Mouse (Mus musculus) megakaryocyte, embryonic 14.5 days (primary cell): ENCODE results near the gene Nemp1.

Source experiments
- FLI1 ChIP-seq: IDR thresholded peaks from 2 replicates; pipeline ENCODE4 v1.6.1; 2012; ENCODE audit warnings: low read length, inconsistent platforms, mixed read lengths
- GATA1 ChIP-seq: IDR thresholded peaks from 3 replicates; pipeline ENCODE4 v1.6.1; 2012; ENCODE audit warnings: mixed read lengths, low read length, inconsistent platforms, borderline replicate concordance

DNA sequence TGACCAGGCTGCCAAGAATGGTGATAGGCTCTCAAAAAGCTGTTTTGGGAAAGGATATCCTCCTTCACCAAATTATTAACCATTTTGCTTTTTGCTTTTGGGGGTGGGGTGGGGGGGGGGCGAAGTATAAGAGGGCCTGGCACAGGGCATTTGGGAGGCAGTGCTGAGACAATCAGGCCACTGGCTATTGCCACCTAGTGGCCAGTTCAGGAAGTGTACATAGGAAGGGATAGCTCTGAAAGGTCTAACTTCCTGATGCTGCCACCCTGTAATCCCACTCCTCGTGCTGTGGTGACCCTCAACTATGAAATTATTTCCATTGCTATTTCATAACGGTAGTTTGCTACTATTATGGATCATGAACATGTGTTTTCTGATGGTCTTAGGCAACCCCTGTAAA, 40.3 kb upstream of the Nemp1 start:
- no peak for TF ChIP-seq GATA1
- no peak for TF ChIP-seq FLI1
